Mouse (Mus musculus): ENCODE data around the gene Nprl3. TPM values are rescaled to one million over a fixed set of nuclear protein-coding genes. Genes with fewer than 3 reads are reported as not detected.
A peak's percentile ranks its signal among the peaks of the same experiment; 100 is the strongest.
"Not testable (repeated sequence)": the region's sequence is repeated elsewhere in the genome, so short reads cannot be mapped to it uniquely, and the experiment has no call there.

Gene Nprl3
- polyA plus RNA-seq, 1 experiment from 2014 or later = 46.9 TPM

DNA sequence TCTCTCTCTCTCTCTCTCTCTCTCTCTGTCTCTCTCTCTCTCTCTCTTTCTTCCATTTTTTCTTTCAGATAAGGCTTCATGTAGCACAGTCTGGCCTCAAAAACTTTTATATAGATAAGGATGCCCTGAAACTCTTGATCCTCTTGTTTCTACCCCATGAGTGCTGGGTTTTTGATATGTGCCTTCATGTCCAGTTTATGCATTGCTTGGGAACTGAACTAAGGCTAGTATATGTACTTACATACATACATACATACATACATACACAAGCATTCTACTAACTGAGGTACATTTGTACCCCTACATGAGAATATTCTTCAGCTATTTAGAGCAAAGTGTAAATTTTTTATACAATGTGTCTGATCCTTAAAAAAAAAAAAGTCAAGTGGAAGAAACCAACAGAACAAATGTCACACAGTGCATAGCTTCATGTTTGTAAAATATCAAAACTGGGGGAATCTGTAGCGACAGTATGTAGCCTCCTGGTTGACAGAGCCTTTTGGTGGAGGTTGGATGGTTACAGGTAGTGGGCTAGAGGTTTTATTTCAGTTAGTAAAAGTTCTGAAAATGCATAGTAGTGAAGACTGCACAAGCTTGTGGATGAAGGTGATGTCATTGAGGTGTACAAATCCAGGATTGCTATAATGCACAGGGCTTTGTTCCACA, 30.5 kb upstream of the Nprl3 start:
- Histone ChIP-seq H3K9ac (no peak overlapping the region), H3K4me3 (no peak overlapping the region), H3K9me3 (no peaks in the 10 kb centered on the region), H3K27me3 (replicated peaks) (peaks cover 7% of the 10 kb centered on the region; the same call in 1 of the 2 replicates), H3K4me1 (no peaks in the 10 kb centered on the region), H3K36me3 (no peaks in the 10 kb centered on the region), H3K4me2 (replicated peaks) (no peak overlapping the region), H3K27ac (no peak overlapping the region)
- 96% methylated on average over 1 of the region's 1 CpGs for WGBS
- ATAC-seq (ENCODE audit: low FRiP score, low read depth) = no peak

DNA sequence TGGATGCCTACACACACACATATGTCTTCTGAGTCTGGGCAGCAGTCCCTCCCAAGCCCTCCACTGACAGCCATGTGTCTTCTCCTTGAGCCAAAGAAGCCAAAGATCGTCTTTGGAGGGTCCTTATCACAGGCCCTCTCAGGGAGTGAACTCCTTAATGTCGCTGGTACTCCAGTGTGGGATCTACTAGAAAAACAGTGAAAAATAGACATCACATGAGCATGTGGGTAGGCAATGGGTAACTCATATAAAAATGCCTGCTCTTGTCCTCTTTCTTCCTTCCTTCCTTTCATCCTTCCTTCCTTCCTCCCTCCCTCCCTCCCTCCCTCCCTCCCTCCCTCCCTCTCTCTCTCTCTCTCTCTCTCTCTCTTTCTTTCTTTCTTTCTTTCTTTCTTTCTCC, 29.9 kb upstream of the Nprl3 start:
- WGBS = 45% methylated on average over 2 of the region's 2 CpGs
- not testable (repeated sequence) for H3K27me3 ChIP-seq (replicated peaks)

DNA sequence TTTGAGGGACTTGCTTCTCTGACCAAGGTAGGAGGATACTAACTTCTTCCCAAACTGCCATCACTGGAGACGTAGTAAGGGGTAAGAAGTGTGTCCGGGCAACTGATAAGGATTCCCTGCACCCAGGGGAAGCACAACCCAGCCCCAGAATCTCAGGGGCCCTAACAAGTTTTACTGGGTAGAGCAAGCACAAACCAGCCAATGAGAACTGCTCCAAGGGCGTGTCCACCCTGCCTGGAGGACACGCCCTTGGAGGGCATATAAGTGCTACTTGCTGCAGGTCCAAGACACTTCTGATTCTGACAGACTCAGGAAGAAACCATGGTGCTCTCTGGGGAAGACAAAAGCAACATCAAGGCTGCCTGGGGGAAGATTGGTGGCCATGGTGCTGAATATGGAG, 28.7 kb upstream of the Nprl3 start, which contains the start of gene Hba-a2:
Gene Hba-a2 (plus strand): TSS at position 287 of the 400 bp plus-strand sequence.
- H3K4me2 ChIP-seq (replicated peaks); H3K4me3 ChIP-seq; ATAC-seq (ENCODE audit: low FRiP score, low read depth); H3K9me3 ChIP-seq; H3K36me3 ChIP-seq; H3K4me1 ChIP-seq; H3K27ac ChIP-seq; H3K27me3 ChIP-seq (replicated peaks); H3K9ac ChIP-seq: not testable (repeated sequence)
- WGBS = no CpG with 5 or more reads among the region's 4 CpGs

More for the DNA sequence above, 29.9 kb upstream of the Nprl3 start:
- ATAC-seq (ENCODE audit: low FRiP score, low read depth); H3K36me3 ChIP-seq; H3K4me1 ChIP-seq; H3K9ac ChIP-seq; H3K9me3 ChIP-seq; H3K4me2 ChIP-seq (replicated peaks); H3K27ac ChIP-seq; H3K4me3 ChIP-seq: not testable (repeated sequence)

DNA sequence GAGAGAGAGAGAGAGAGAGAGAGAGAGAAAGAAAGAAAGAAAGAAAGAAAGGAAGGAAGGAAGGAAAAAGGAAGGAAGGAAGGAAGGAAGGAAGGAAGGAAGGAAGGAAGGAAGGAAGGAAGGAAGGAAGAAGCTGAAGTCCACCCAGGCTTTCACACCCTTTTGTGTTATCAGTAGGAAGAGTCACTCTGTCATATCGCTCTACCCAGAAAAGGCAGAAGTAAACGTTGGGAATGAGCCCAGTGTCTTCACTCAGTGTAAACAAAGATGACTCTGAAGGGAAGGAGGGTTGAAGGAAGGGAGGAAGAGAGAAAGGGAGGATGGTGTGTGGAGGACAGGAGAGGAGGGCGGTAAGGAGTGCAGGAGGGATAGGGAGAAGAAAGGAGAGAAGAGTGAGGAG, 26.0 kb upstream of the Nprl3 start:
- H3K36me3 ChIP-seq; H3K27ac ChIP-seq; H3K4me2 ChIP-seq (replicated peaks); H3K9ac ChIP-seq; H3K4me3 ChIP-seq; H3K27me3 ChIP-seq (replicated peaks); H3K4me1 ChIP-seq; H3K9me3 ChIP-seq; ATAC-seq (ENCODE audit: low FRiP score, low read depth): not testable (repeated sequence)
- 77% methylated on average over 3 of the region's 3 CpGs for WGBS

DNA sequence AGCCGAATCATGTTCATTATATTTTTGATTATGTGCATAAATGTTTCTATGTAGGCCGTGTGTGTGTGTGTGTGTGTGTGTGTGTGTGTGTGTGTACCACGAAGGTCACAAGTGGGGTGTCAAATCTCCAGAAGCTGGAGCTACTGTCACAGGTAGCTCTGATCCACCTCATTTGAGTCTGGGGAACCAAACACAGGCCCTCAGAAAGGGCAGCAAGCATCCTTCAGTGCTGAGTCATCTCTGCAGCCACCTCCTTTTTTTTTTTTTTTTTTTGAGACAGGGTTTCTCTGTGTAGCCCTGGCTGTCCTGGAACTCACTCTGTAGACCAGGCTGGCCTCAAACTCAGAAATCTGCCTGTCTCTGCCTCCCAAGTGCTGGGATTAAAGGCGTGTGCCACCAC, 25.3 kb upstream of the Nprl3 start:
- 81% methylated on average over 4 of the region's 4 CpGs for WGBS
- not testable (repeated sequence) for H3K9ac ChIP-seq; H3K27me3 ChIP-seq (replicated peaks); H3K4me1 ChIP-seq; H3K4me3 ChIP-seq; ATAC-seq (ENCODE audit: low FRiP score, low read depth); H3K4me2 ChIP-seq (replicated peaks); H3K27ac ChIP-seq; H3K36me3 ChIP-seq; H3K9me3 ChIP-seq

DNA sequence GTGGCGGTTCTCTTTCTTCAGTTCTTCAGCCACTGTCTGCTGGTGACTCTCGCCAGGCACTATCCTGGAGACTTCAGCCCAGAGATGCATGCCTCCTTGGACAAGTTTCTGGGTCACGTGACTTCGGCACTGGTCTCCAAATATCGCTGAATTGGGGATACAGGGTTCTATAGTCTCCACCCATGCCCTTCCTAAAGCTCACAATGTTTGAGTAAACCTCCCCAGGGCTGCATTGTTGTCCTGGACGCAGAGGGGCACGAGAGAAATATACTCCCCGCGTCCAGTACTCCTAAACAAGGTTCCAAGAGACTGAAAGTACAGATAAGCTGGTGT, 20.0 kb upstream of the Nprl3 start:
- Histone ChIP-seq H3K36me3 (no peaks in the 10 kb centered on the region), H3K4me1 (no peaks in the 10 kb centered on the region), H3K9me3 (no peaks in the 10 kb centered on the region), H3K9ac (no peak overlapping the region), H3K4me2 (replicated peaks) (no peak overlapping the region; the same call in 1 of the 2 replicates), H3K4me3 (no peak overlapping the region), H3K27me3 (replicated peaks) (no peaks in the 10 kb centered on the region; the same call in 1 of the 2 replicates), H3K27ac (no peak overlapping the region)
- 65% methylated on average over 9 of the region's 9 CpGs for WGBS
- ATAC-seq (ENCODE audit: low FRiP score, low read depth) = no peak

DNA sequence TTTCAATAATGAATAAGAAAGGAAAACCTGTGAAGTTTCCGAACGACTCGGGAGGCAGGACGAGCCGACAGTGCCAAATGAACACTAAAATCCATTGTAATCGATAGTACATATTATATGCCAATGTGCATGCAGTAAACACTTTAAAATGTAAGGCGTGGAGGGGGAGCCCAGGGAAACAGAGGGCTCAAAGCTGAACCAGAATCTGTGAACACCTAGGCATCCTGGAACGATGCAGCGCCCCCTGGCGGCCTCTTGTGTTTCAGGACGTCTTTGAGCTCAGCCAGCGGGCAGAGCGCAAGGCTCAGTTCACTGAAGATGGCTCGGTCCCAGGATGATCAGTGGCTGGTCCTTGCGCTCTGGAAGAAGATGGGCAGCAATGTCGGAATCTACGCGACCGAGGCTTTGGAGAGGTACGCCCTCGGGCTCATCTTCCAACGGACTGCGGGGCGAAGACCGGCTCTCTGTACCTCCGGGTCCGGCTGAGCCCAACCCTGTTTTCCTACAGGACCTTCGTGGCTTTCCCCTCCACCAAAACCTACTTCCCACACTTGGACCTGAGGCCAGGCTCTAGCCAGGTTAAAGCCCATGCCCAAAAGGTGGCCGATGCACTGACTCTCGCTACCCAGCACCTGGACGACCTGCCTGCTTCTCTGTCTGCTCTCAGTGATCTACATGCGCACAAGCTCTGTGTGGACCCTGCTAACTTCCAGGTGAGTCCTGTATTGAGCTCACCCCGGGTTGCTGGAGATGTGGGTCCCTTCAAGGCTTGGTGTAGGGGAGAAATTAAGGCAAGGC, 19.4 kb upstream of the Nprl3 start, which contains the start of gene Hbq1b:
Gene Hbq1b (plus strand): TSS at position 271 of the 798 bp plus-strand sequence.
- peak; percentile 78 for ATAC-seq (ENCODE audit: low FRiP score, low read depth)
- H3K9me3 ChIP-seq; H3K27me3 ChIP-seq (replicated peaks); H3K4me1 ChIP-seq; H3K27ac ChIP-seq; H3K4me3 ChIP-seq; H3K36me3 ChIP-seq; H3K9ac ChIP-seq: not testable (repeated sequence)
- H3K4me2 ChIP-seq (replicated peaks) = peak within 1 kb of the TSS; percentile 53
- WGBS = 23% methylated on average over 33 of the region's 33 CpGs

DNA sequence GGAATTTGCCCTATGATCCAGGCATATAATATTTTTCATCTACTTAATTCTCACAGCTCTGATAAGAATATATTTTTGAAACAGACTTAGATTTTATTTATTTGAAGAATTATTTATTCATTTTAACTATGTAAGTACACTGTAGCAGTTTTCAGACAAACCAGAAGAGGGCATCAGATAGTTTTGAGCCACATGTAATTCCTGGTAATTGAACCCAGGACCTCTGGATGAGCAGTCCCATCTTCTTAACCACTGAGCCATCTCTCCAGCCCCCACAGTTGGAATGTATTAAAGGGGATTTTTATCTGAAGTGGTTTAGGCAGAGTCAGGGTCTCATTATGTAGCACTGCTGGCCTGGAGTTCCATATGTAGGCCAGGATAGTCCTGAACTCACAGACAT, 18.4 kb upstream of the Nprl3 start:
- not testable (repeated sequence) for H3K4me2 ChIP-seq (replicated peaks); H3K4me1 ChIP-seq; H3K9me3 ChIP-seq; ATAC-seq (ENCODE audit: low FRiP score, low read depth); H3K9ac ChIP-seq; H3K4me3 ChIP-seq; H3K27me3 ChIP-seq (replicated peaks); H3K36me3 ChIP-seq; H3K27ac ChIP-seq

DNA sequence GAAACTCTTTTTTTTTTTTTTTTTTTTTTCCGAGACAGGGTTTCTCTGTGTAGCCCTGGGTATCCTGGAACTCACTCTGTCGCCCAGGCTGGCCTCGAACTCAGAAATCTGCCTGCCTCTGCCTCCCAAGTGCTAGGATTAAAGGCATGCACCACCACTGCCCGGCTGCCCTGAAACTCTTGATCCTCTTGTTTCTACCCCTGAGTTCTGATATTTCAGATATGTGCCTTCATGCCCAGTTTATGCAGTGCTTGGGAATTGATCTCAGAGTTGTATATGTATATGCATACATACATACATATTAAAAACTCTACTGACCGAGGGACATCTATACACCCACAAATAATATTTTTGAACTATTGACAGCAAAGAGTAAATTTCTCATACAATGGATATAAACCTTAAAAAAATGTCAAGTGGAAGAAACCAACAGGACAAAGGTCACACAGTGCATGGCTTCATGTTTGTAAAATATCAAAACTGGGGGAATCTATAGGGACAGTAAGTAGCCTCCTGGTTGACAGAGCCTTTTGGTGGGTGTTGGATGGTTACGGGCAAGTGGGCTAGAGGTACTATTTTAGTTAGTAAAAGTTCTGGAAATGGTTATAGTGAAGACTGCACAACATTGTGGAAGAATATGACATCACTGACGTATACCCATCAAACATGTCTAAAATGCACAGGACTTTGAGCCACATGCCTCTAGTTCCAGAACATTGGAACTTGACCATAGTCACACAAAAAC, 17.7 kb upstream of the Nprl3 start:
- H3K27ac ChIP-seq = no peak overlapping the region
- H3K4me1 ChIP-seq = no peaks in the 10 kb centered on the region
- ATAC-seq (ENCODE audit: low FRiP score, low read depth) = no peak
- H3K4me3 ChIP-seq = no peak overlapping the region
- 83% methylated on average over 7 of the region's 7 CpGs for WGBS
- no peak overlapping the region for H3K9ac ChIP-seq
- no peaks in the 10 kb centered on the region for H3K9me3 ChIP-seq
- H3K27me3 ChIP-seq (replicated peaks) = no peaks in the 10 kb centered on the region; the same call in 1 of the 2 replicates
- no peaks in the 10 kb centered on the region for H3K36me3 ChIP-seq
- H3K4me2 ChIP-seq (replicated peaks) = no peak overlapping the region

DNA sequence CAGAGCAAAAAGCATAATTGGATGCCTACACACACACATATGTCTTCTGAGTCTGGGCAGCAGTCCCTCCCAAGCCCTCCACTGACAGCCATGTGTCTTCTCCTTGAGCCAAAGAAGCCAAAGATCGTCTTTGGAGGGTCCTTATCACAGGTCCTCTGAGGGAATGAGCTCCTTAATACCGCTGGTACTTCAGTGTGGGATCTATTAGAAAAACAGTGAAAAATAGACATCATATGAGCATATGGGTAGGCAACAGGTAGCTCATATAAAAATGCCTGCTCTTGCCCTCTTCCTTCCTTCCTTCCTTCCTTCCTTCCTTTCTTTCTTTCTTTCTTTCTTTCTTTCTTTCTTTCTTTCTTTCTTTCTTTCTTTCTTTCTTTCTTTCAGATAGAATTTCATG, 17.1 kb upstream of the Nprl3 start:
- not testable (repeated sequence) for H3K9me3 ChIP-seq; H3K36me3 ChIP-seq; H3K4me2 ChIP-seq (replicated peaks); H3K4me1 ChIP-seq; H3K9ac ChIP-seq; H3K27me3 ChIP-seq (replicated peaks); ATAC-seq (ENCODE audit: low FRiP score, low read depth); H3K4me3 ChIP-seq; H3K27ac ChIP-seq
- WGBS = 61% methylated on average over 2 of the region's 2 CpGs

DNA sequence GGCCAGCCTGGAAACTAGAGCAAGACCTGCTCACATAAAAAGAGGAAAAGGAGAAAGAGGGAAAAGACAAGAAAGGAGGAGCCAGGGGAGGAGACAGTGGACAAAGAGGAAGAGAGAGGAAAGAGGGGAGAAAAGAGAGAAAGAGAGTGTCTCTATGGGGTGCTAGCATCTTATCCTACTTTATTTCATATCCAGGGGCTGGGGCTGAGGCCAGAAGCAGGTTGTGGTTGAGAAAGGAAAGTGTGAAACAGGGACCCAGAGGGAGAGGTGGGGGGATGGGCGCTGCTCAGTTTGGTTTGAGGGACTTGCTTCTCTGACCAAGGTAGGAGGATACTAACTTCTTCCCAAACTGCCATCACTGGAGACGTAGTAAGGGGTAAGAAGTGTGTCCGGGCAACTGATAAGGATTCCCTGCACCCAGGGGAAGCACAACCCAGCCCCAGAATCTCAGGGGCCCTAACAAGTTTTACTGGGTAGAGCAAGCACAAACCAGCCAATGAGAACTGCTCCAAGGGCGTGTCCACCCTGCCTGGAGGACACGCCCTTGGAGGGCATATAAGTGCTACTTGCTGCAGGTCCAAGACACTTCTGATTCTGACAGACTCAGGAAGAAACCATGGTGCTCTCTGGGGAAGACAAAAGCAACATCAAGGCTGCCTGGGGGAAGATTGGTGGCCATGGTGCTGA, 15.7 kb upstream of the Nprl3 start, which contains the start of gene Hba-a1:
Gene Hba-a1 (plus strand): TSS at position 421 of the 687 bp plus-strand sequence.
- H3K9ac ChIP-seq; H3K4me2 ChIP-seq (replicated peaks); H3K27ac ChIP-seq; H3K4me3 ChIP-seq; H3K4me1 ChIP-seq; H3K9me3 ChIP-seq; ATAC-seq (ENCODE audit: low FRiP score, low read depth); H3K27me3 ChIP-seq (replicated peaks); H3K36me3 ChIP-seq: not testable (repeated sequence)
- 71% methylated on average over 1 of the region's 5 CpGs for WGBS
